Mouse (Mus musculus) G1E (cell line): Measurements from ENCODE around the gene Rdh16. TPM values are rescaled to one million over a fixed set of nuclear protein-coding genes. Genes with fewer than 3 reads are reported as not detected.
A peak's percentile ranks its signal among the peaks of the same experiment; 100 is the strongest.
"Not testable (repeated sequence)": the region's sequence is repeated elsewhere in the genome, so short reads cannot be mapped to it uniquely, and the experiment has no call there.

Experiments
- ATAC-seq: 2 replicates; pipeline ENCODE4 v1.8.0; 2016; ENCODE audit warnings: mild to moderate bottlenecking; ENCODE audit not compliant: insufficient number of reproducible peaks, poor library complexity, low FRiP score, severe bottlenecking; ENCODE audit errors: extremely low read depth
- DNase-seq: peaks from one replicate; pipeline ENCODE4 v3.0.0; 2012; ENCODE audit warnings: low spot score
- H3K27me3 ChIP-seq: 2 replicates; pipeline ENCODE4 v1.6.1; 2012; ENCODE audit warnings: mild to moderate bottlenecking, low read length, inconsistent platforms; ENCODE audit not compliant: insufficient read depth
- H3K36me3 ChIP-seq: replicated peaks from 2 replicates; pipeline ENCODE3; 2012; ENCODE audit warnings: mild to moderate bottlenecking, inconsistent platforms
- H3K4me1 ChIP-seq: 2 replicates; pipeline ENCODE4 v1.6.1; 2012; ENCODE audit warnings: low read depth, low read length, inconsistent platforms, mixed read lengths; ENCODE audit not compliant: insufficient read depth
- H3K4me3 ChIP-seq: 2 replicates; pipeline ENCODE4 v1.5.1; 2012; ENCODE audit warnings: low read depth, mild to moderate bottlenecking, inconsistent platforms, low read length, moderate library complexity, mixed read lengths
- H3K9me3 ChIP-seq: replicated peaks from 2 replicates; pipeline ENCODE4 v1.6.1; 2012; ENCODE audit warnings: inconsistent platforms
- CTCF ChIP-seq: IDR thresholded peaks from 2 replicates; pipeline ENCODE4 v1.5.1; 2012; ENCODE audit warnings: low read depth, low read length, inconsistent platforms, mixed read lengths
- GATA1 ChIP-seq: IDR thresholded peaks from 2 replicates; pipeline ENCODE4 v1.6.1; 2012; ENCODE audit warnings: borderline replicate concordance, low read length, inconsistent platforms, mixed read lengths
- GATA2 ChIP-seq: IDR thresholded peaks from 2 replicates; pipeline ENCODE4 v1.6.1; 2012; ENCODE audit warnings: low read depth, low read length, inconsistent platforms, borderline replicate concordance
- POLR2AphosphoS5 ChIP-seq: IDR thresholded peaks from 2 replicates; pipeline ENCODE4 v1.6.1; 2012; ENCODE audit warnings: low read depth, low read length, inconsistent platforms; ENCODE audit not compliant: insufficient replicate concordance
- TAL1 ChIP-seq: conservative IDR thresholded peaks from 2 replicates; pipeline ENCODE4 v1.6.1; 2012; ENCODE audit warnings: low read depth, low read length, inconsistent platforms, mixed read lengths
- polyA plus RNA-seq: library from polyadenylated mRNA; stranded (reverse); fragments of >175 nt; gene quantifications from 2 replicates; pipeline ENCODE4 v1.2.3, GENCODE M21; 2012
- total RNA-seq, 2 experiments: library from RNA; stranded (forward) in 1 of 2; stranded (reverse) in 1 of 2; fragments of 200-1000 nt in 1 of 2; fragments of >200 nt in 1 of 2; fragmentation: Nextera tagmentation in 1 of 2; gene quantifications; 2 replicates each; pipeline ENCODE4 v1.2.3; 2014 to 2017

Gene Rdh16
- total and polyA plus RNA-seq, 3 experiments = 0.16 TPM; not detected in 2

- Histone ChIP-seq H3K9me3 (no peaks in the 10 kb centered on the region), H3K4me1 (peaks cover 59% of the 10 kb centered on the region), H3K36me3 (no peaks in the 10 kb centered on the region), H3K4me3 (peak overlapping the region; percentile 56), H3K27me3 (0 out of 2 replicates have a peak, but pooled peaks cover 3% of the 10 kb centered on the region)
- ATAC-seq = peak; percentile 90
- DNase-seq = peak; percentile 47
- no peak for TF ChIP-seq GATA2
- TF ChIP-seq CTCF = no peak
- TF ChIP-seq GATA1 = no peak
- no peak for TF ChIP-seq POLR2AphosphoS5
- TF ChIP-seq TAL1 = no peak
Measured at GRCm38 (mm10) chr10:127879155-127879688, 78.3 kb downstream of the Rdh16 start.

GRCm38 (mm10) chr10:127881041-127881440 is 80.1 kb downstream of the Rdh16 start:
- peaks cover 48% of the 10 kb centered on the region for H3K4me1 ChIP-seq
- DNase-seq (no peak), ATAC-seq (no peak)
- no peaks in the 10 kb centered on the region for H3K9me3 ChIP-seq
- no peak overlapping the region for H3K4me3 ChIP-seq
- no peaks in the 10 kb centered on the region for H3K36me3 ChIP-seq
- 0 out of 2 replicates have a peak, but pooled peaks cover 3% of the 10 kb centered on the region for H3K27me3 ChIP-seq
- no peak for TF ChIP-seq GATA2
- no peak for TF ChIP-seq POLR2AphosphoS5
- no peak for TF ChIP-seq TAL1
- no peak for TF ChIP-seq GATA1
- TF ChIP-seq CTCF = no peak

- Histone ChIP-seq H3K9me3 (no peaks in the 10 kb centered on the region), H3K4me3 (no peak overlapping the region), H3K4me1 (peaks cover 12% of the 10 kb centered on the region), H3K36me3 (no peaks in the 10 kb centered on the region), H3K27me3 (peaks cover 5% of the 10 kb centered on the region; the same call in 1 of the 2 replicates)
- no peak for DNase-seq
- ATAC-seq = no peak
- no peak for TF ChIP-seq TAL1
Measured at GRCm38 (mm10) chr10:127886551-127886950, 85.6 kb downstream of the Rdh16 start.

DNA sequence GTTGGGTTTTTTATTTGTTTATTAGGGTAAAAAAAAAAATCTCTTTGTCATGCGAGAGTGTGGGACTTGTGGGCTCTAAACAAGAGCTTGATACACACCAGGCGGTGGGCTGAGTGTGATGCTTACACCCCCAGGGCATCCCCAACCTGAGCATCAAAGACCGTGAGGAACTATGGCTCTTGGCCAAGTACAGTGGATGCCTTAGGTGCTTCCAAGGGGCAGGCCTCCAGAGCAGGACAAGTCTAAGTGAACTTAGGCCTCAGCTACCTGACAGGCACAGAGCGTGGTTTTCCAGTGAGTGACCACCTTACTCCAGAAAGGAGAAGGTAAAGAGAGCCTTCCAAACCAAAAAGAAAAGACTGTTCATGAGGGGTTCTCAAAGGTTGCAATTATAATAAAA is 86.0 kb downstream of the Rdh16 start:
- H3K4me3 ChIP-seq = no peak overlapping the region
- H3K36me3 ChIP-seq = no peaks in the 10 kb centered on the region
- peaks cover 11% of the 10 kb centered on the region for H3K4me1 ChIP-seq
- peaks cover 8% of the 10 kb centered on the region; the same call in 1 of the 2 replicates for H3K27me3 ChIP-seq
- H3K9me3 ChIP-seq = no peaks in the 10 kb centered on the region
- TF ChIP-seq GATA2 (no peak), GATA1 (no peak), CTCF (no peak), TAL1 (no peak), POLR2AphosphoS5 (no peak)
- ATAC-seq (no peak), DNase-seq (no peak)

DNA sequence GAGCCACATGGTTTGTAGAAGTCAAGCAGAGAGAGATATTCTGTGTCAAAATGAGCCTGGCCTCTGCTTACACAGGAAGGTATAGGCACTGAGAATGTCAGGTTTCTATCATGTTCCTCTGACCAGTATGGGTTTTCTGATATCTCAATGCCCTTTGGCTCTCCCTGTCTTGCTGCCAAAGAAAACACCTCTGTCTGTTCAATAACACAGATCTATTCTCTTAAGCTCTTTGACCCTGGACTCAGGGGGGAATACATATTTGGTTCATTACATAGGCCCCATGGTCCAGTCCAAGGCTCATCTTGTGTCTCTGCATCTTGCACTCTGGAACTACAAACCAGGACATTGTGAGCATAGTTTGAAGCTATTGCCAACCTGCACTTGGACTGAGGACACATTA is 87.7 kb downstream of the Rdh16 start, which contains the start of gene Rdh7:
Gene Rdh7, minus strand, starts transcription at position 213 of the 400 bp plus-strand sequence.
- no peak for DNase-seq
- no peak for TF ChIP-seq GATA1
- no peak for TF ChIP-seq TAL1
- TF ChIP-seq POLR2AphosphoS5 = no peak
- TF ChIP-seq CTCF = no peak
- TF ChIP-seq GATA2 = no peak
- Histone ChIP-seq H3K27me3 (peaks cover 11% of the 10 kb centered on the region; the same call in 1 of the 2 replicates), H3K9me3 (no peaks in the 10 kb centered on the region), H3K36me3 (no peaks in the 10 kb centered on the region), H3K4me3 (no peak within 1 kb of the TSS), H3K4me1 (peaks cover 2% of the 10 kb centered on the region; the same call in 1 of the 2 replicates)
- no peak for ATAC-seq

- Histone ChIP-seq H3K27me3 (peaks cover 23% of the 10 kb centered on the region), H3K4me1 (no peaks in the 10 kb centered on the region), H3K4me3 (no peak overlapping the region), H3K36me3 (no peaks in the 10 kb centered on the region), H3K9me3 (no peaks in the 10 kb centered on the region)
- ATAC-seq (no peak), DNase-seq (no peak)
- TF ChIP-seq CTCF (no peak), GATA2 (no peak), GATA1 (no peak), POLR2AphosphoS5 (no peak), TAL1 (no peak)
Measured at GRCm38 (mm10) chr10:127891481-127891880, 90.5 kb downstream of the Rdh16 start.

GRCm38 (mm10) chr10:127893163-127894022 is 92.4 kb downstream of the Rdh16 start:
- H3K36me3 ChIP-seq, H3K9me3 ChIP-seq, ATAC-seq, DNase-seq, H3K4me1 ChIP-seq, H3K4me3 ChIP-seq: not testable (repeated sequence)
- peaks cover 31% of the 10 kb centered on the region for H3K27me3 ChIP-seq
